Mouse (Mus musculus) megakaryocyte-erythroid progenitor cell, adult 5-6 weeks (primary cell): ENCODE measurements around the gene Casd1. TPM values are rescaled to one million over a fixed set of nuclear protein-coding genes. Genes with fewer than 3 reads are reported as not detected.
"Not testable (repeated sequence)": the region's sequence is repeated elsewhere in the genome, so short reads cannot be mapped to it uniquely, and the experiment has no call there.

Experiments
- ATAC-seq: replicated peaks from 2 replicates; pipeline ENCODE4 v1.8.0; 2016; ENCODE audit warnings: mild to moderate bottlenecking, inconsistent platforms; ENCODE audit not compliant: severe bottlenecking, poor library complexity, low FRiP score, low TSS enrichment
- total RNA-seq, 2 experiments: library from RNA; stranded (forward) in 1 of 2; stranded (reverse) in 1 of 2; fragments of 200-1000, 215-1000 nt in 1 of 2; fragments of >200 nt in 1 of 2; fragmentation: Nextera tagmentation in 1 of 2; gene quantifications; 2 replicates each; pipeline ENCODE4 v1.2.3; 2014 to 2017

Casd1 gene
- total RNA-seq, 2 experiments from 2014 or later = 17.0 to 81.7 TPM

GRCm38 (mm10) chr6:4610216-4610896 lies 9.7 kb downstream of the Casd1 start:
- peak; percentile 99 for ATAC-seq

- no peak for ATAC-seq
These were observed 11.2 kb downstream of the Casd1 start for GRCm38 (mm10) chr6:4611853-4612252.

GRCm38 (mm10) chr6:4612431-4612830 lies 11.8 kb downstream of the Casd1 start:
- ATAC-seq = no peak

- peak; percentile 47 for ATAC-seq
These were observed 17.3 kb downstream of the Casd1 start for GRCm38 (mm10) chr6:4617911-4618310.

- no peak for ATAC-seq
These were observed 30.8 kb downstream of the Casd1 start for GRCm38 (mm10) chr6:4631464-4631863.

GRCm38 (mm10) chr6:4633189-4633588 lies 32.5 kb downstream of the Casd1 start:
- no peak for ATAC-seq

- ATAC-seq = no peak
These were observed 34.2 kb downstream of the Casd1 start for GRCm38 (mm10) chr6:4634804-4635203.

- ATAC-seq = no peak
These were observed 41.4 kb downstream of the Casd1 start for GRCm38 (mm10) chr6:4642068-4642467.

GRCm38 (mm10) chr6:4647351-4647750 lies 46.7 kb downstream of the Casd1 start:
- peak; percentile 59 for ATAC-seq

GRCm38 (mm10) chr6:4652596-4653134 lies 52.0 kb downstream of the Casd1 start:
- no peak for ATAC-seq

GRCm38 (mm10) chr6:4653741-4654140 lies 53.1 kb downstream of the Casd1 start:
- ATAC-seq = not testable (repeated sequence)

- ATAC-seq = 0 out of 2 replicates have a peak, but pooled peaks have one; percentile 61
These were observed 54.8 kb downstream of the Casd1 start for GRCm38 (mm10) chr6:4655466-4655865.

- ATAC-seq = no peak
These were observed 55.3 kb downstream of the Casd1 start for GRCm38 (mm10) chr6:4655924-4656323.

- no peak for ATAC-seq
These were observed 58.2 kb downstream of the Casd1 start for GRCm38 (mm10) chr6:4658861-4659260.

GRCm38 (mm10) chr6:4663516-4663915 lies 62.9 kb downstream of the Casd1 start:
- peak; percentile 68 for ATAC-seq

GRCm38 (mm10) chr6:4664313-4664712 lies 63.7 kb downstream of the Casd1 start:
- peak; percentile 62 for ATAC-seq

- no peak for ATAC-seq
These were observed 64.5 kb downstream of the Casd1 start for GRCm38 (mm10) chr6:4665154-4665553.

- no peak for ATAC-seq
These were observed 76.7 kb downstream of the Casd1 start for GRCm38 (mm10) chr6:4677356-4677761.

GRCm38 (mm10) chr6:4679981-4680380 lies 79.3 kb downstream of the Casd1 start:
- no peak for ATAC-seq

GRCm38 (mm10) chr6:4680576-4680975 lies 79.9 kb downstream of the Casd1 start:
- no peak for ATAC-seq

GRCm38 (mm10) chr6:4684706-4685340 lies 84.2 kb downstream of the Casd1 start:
- ATAC-seq = no peak
